Mouse (Mus musculus) neural tube, embryonic 11.5 days (tissue): ENCODE data around the gene Sh3pxd2a. TPM values are rescaled to one million over a fixed set of nuclear protein-coding genes. Genes with fewer than 3 reads are reported as not detected.

ENCODE experiments used
- ATAC-seq: fragments of 200-750 bp; cut with Nextera tagmentation; 2 replicates; pipeline ENCODE4 v1.8.0; 2017; ENCODE audit warnings: moderate number of reproducible peaks, mild to moderate bottlenecking, moderate TSS enrichment, moderate library complexity; ENCODE audit not compliant: insufficient read depth, low FRiP score, low TSS enrichment
- DNase-seq: peaks from one replicate; pipeline ENCODE4 v3.0.0-alpha.2; 2015; ENCODE audit warnings: low spot score
- H3K27ac ChIP-seq: fragments of 300-500 bp; sonication (generic); 2 replicates; pipeline ENCODE4 v1.5.1; 2014; ENCODE audit warnings: low read depth, mild to moderate bottlenecking, low read length
- H3K27me3 ChIP-seq: fragments of 300-500 bp; sonication (generic); 2 replicates; pipeline ENCODE4 v1.6.1; 2014; ENCODE audit warnings: mild to moderate bottlenecking, low read length, mixed read lengths; ENCODE audit not compliant: control insufficient read depth, insufficient read depth
- H3K36me3 ChIP-seq: fragments of 300-500 bp; sonication (generic); 2 replicates; pipeline ENCODE4 v1.6.1; 2014; ENCODE audit warnings: mild to moderate bottlenecking, low read length, moderate library complexity, mixed read lengths; ENCODE audit not compliant: control insufficient read depth, insufficient read depth
- H3K4me1 ChIP-seq: fragments of 300-500 bp; sonication (generic); 2 replicates; pipeline ENCODE4 v1.6.1; 2014; ENCODE audit warnings: low read length, mixed read lengths; ENCODE audit not compliant: control insufficient read depth, insufficient read depth
- H3K4me2 ChIP-seq: fragments of 300-500 bp; sonication (generic); 2 replicates; pipeline ENCODE4 v1.6.1; 2014; ENCODE audit warnings: low read depth, mild to moderate bottlenecking, moderate library complexity
- H3K4me3 ChIP-seq: fragments of 300-500 bp; sonication (generic); 2 replicates; pipeline ENCODE4 v1.5.1; 2014; ENCODE audit warnings: low read depth, low read length
- H3K9ac ChIP-seq: fragments of 300-500 bp; sonication (generic); 2 replicates; pipeline ENCODE4 v1.6.1; 2014; ENCODE audit warnings: mild to moderate bottlenecking, low read length
- H3K9me3 ChIP-seq: fragments of 300-500 bp; sonication (generic); 2 replicates; pipeline ENCODE4 v1.6.1; 2016; ENCODE audit warnings: low read length; ENCODE audit not compliant: control insufficient read depth
- WGBS: fragments of 180-500 bp; shearing (Covaris S2); extraction: QIAGEN DNeasy Blood & Tissue Kit; methylation state at CpG from one replicate; pipeline ENCODE4 v1.1.7; 2014; 5-methylcytosine and 5-hydroxymethylcytosine counted together
- polyA plus RNA-seq: library from polyadenylated mRNA; unstranded; fragments of >200 nt; fragmentation: Nextera tagmentation; extraction: Ambion mirVana; gene quantifications from 2 replicates; pipeline ENCODE4 v1.2.1, GENCODE M21; 2014

Gene Sh3pxd2a
- polyA plus RNA-seq, 1 experiment from 2014 or later = 4.7 TPM

- Histone ChIP-seq H3K9me3 (no peaks in the 10 kb centered on the region), H3K4me3 (no peak overlapping the region), H3K4me2 (no peak overlapping the region), H3K27ac (no peak overlapping the region), H3K36me3 (no peaks in the 10 kb centered on the region), H3K27me3 (no peaks in the 10 kb centered on the region), H3K4me1 (peaks cover 10% of the 10 kb centered on the region; the same call in 1 of the 2 replicates), H3K9ac (no peak overlapping the region)
- WGBS = 96% methylated on average over 17 of the region's 17 CpGs
- DNase-seq (no peak), ATAC-seq (no peak)
Observed at GRCm38 (mm10) chr19:47282688-47283215, 181.4 kb downstream of the Sh3pxd2a start.

GRCm38 (mm10) chr19:47282050-47282454 lies 182.1 kb downstream of the Sh3pxd2a start:
- H3K9ac ChIP-seq = no peak overlapping the region
- ATAC-seq (no peak), DNase-seq (no peak)
- no peaks in the 10 kb centered on the region for H3K36me3 ChIP-seq
- no peak overlapping the region for H3K27ac ChIP-seq
- H3K4me1 ChIP-seq = peaks cover 6% of the 10 kb centered on the region; the same call in 1 of the 2 replicates
- no peak overlapping the region for H3K4me3 ChIP-seq
- no peaks in the 10 kb centered on the region for H3K27me3 ChIP-seq
- 77% methylated on average over 6 of the region's 6 CpGs for WGBS
- H3K4me2 ChIP-seq = no peak overlapping the region
- no peaks in the 10 kb centered on the region for H3K9me3 ChIP-seq

- Histone ChIP-seq H3K9ac (no peak overlapping the region), H3K36me3 (no peaks in the 10 kb centered on the region), H3K27me3 (no peaks in the 10 kb centered on the region), H3K9me3 (no peaks in the 10 kb centered on the region), H3K4me3 (no peak overlapping the region), H3K4me1 (no peaks in the 10 kb centered on the region), H3K27ac (no peak overlapping the region), H3K4me2 (no peak overlapping the region)
- DNase-seq (no peak), ATAC-seq (no peak)
- WGBS = 91% methylated on average over 9 of the region's 9 CpGs
Observed at GRCm38 (mm10) chr19:47280894-47281293, 183.3 kb downstream of the Sh3pxd2a start.

- H3K27ac ChIP-seq = no peak overlapping the region
- DNase-seq (no peak), ATAC-seq (no peak)
- 92% methylated on average over 15 of the region's 15 CpGs for WGBS
- H3K4me1 ChIP-seq = no peaks in the 10 kb centered on the region
- no peaks in the 10 kb centered on the region for H3K36me3 ChIP-seq
- H3K4me2 ChIP-seq = no peak overlapping the region
- H3K9me3 ChIP-seq = no peaks in the 10 kb centered on the region
- H3K27me3 ChIP-seq = no peaks in the 10 kb centered on the region
- no peak overlapping the region for H3K9ac ChIP-seq
- no peak overlapping the region for H3K4me3 ChIP-seq
Observed at GRCm38 (mm10) chr19:47279788-47280532, 184.2 kb downstream of the Sh3pxd2a start.

GRCm38 (mm10) chr19:47279372-47279771 lies 184.8 kb downstream of the Sh3pxd2a start:
- Histone ChIP-seq H3K4me3 (no peak overlapping the region), H3K27ac (no peak overlapping the region)
- 84% methylated on average over 4 of the region's 4 CpGs for WGBS

GRCm38 (mm10) chr19:47276730-47277129 lies 187.5 kb downstream of the Sh3pxd2a start:
- no peak for DNase-seq
- ATAC-seq = no peak
- Histone ChIP-seq H3K4me3 (no peak overlapping the region), H3K27me3 (no peaks in the 10 kb centered on the region), H3K4me1 (no peaks in the 10 kb centered on the region), H3K36me3 (0 out of 2 replicates have a peak, but pooled peaks cover 3% of the 10 kb centered on the region), H3K9me3 (no peaks in the 10 kb centered on the region), H3K4me2 (no peak overlapping the region), H3K9ac (no peak overlapping the region), H3K27ac (no peak overlapping the region)
- 87% methylated on average over 6 of the region's 6 CpGs for WGBS

More at GRCm38 (mm10) chr19:47279372-47279771, 184.8 kb downstream of the Sh3pxd2a start:
- Histone ChIP-seq H3K4me2 (no peak overlapping the region), H3K9me3 (no peaks in the 10 kb centered on the region), H3K36me3 (no peaks in the 10 kb centered on the region), H3K4me1 (no peaks in the 10 kb centered on the region), H3K9ac (no peak overlapping the region), H3K27me3 (no peaks in the 10 kb centered on the region)
- ATAC-seq = no peak
- no peak for DNase-seq

GRCm38 (mm10) chr19:47270520-47270919 lies 193.7 kb downstream of the Sh3pxd2a start:
- Histone ChIP-seq H3K36me3 (peaks cover 14% of the 10 kb centered on the region), H3K4me1 (no peaks in the 10 kb centered on the region), H3K4me2 (no peak overlapping the region), H3K9me3 (no peaks in the 10 kb centered on the region), H3K4me3 (no peak overlapping the region), H3K27me3 (no peaks in the 10 kb centered on the region), H3K9ac (no peak overlapping the region), H3K27ac (no peak overlapping the region)
- ATAC-seq (no peak), DNase-seq (no peak)
- 88% methylated on average over 9 of the region's 9 CpGs for WGBS

GRCm38 (mm10) chr19:47269729-47270128 lies 194.5 kb downstream of the Sh3pxd2a start:
- Histone ChIP-seq H3K27me3 (no peaks in the 10 kb centered on the region), H3K36me3 (peaks cover 14% of the 10 kb centered on the region), H3K4me1 (no peaks in the 10 kb centered on the region), H3K27ac (no peak overlapping the region), H3K9ac (no peak overlapping the region), H3K9me3 (no peaks in the 10 kb centered on the region), H3K4me2 (no peak overlapping the region), H3K4me3 (no peak overlapping the region)
- 52% methylated on average over 8 of the region's 8 CpGs for WGBS
- ATAC-seq = no peak
- DNase-seq = peak; percentile 38

- Histone ChIP-seq H3K27ac (no peak overlapping the region), H3K4me3 (no peak overlapping the region), H3K4me2 (no peak overlapping the region), H3K36me3 (peaks cover 11% of the 10 kb centered on the region), H3K9me3 (no peaks in the 10 kb centered on the region), H3K4me1 (no peaks in the 10 kb centered on the region), H3K9ac (no peak overlapping the region), H3K27me3 (no peaks in the 10 kb centered on the region)
- DNase-seq (no peak), ATAC-seq (no peak)
- WGBS = 86% methylated on average over 21 of the region's 21 CpGs
Observed at GRCm38 (mm10) chr19:47267066-47267465, 197.1 kb downstream of the Sh3pxd2a start.
